Mouse (Mus musculus) stomach, embryonic 15.5 days (tissue): ENCODE results near the gene Map7. TPM values are rescaled to one million over a fixed set of nuclear protein-coding genes. Genes with fewer than 3 reads are reported as not detected.
A peak's percentile ranks its signal among the peaks of the same experiment; 100 is the strongest.

Experiments
- ATAC-seq: fragments of 200-750 bp; cut with Nextera tagmentation; 2 replicates; pipeline ENCODE4 v1.8.0; 2017; ENCODE audit warnings: low read depth, moderate number of reproducible peaks, moderate TSS enrichment; ENCODE audit not compliant: insufficient read depth, low FRiP score
- H3K27ac ChIP-seq: fragments of 300-500 bp; sonication (generic); 2 replicates; pipeline ENCODE4 v1.5.1; 2015; ENCODE audit warnings: mild to moderate bottlenecking, inconsistent platforms
- H3K27me3 ChIP-seq: fragments of 300-500 bp; sonication (generic); replicated peaks from 2 replicates; pipeline ENCODE4 v1.6.1; 2015; ENCODE audit warnings: inconsistent platforms
- H3K36me3 ChIP-seq: fragments of 300-500 bp; sonication (generic); 2 replicates; pipeline ENCODE4 v1.6.1; 2015; ENCODE audit warnings: inconsistent platforms
- H3K4me1 ChIP-seq: fragments of 300-500 bp; sonication (generic); 2 replicates; pipeline ENCODE4 v1.6.1; 2015; ENCODE audit warnings: inconsistent platforms
- H3K4me2 ChIP-seq: fragments of 300-500 bp; sonication (generic); 2 replicates; pipeline ENCODE4 v1.6.1; 2015; ENCODE audit warnings: mild to moderate bottlenecking, inconsistent platforms
- H3K4me3 ChIP-seq: fragments of 300-500 bp; sonication (generic); replicated peaks from 2 replicates; pipeline ENCODE4 v1.5.1; 2015; ENCODE audit warnings: inconsistent platforms
- H3K9ac ChIP-seq: fragments of 300-500 bp; sonication (generic); 2 replicates; pipeline ENCODE4 v1.6.1; 2015; ENCODE audit warnings: inconsistent platforms
- H3K9me3 ChIP-seq: fragments of 300-500 bp; sonication (generic); 2 replicates; pipeline ENCODE4 v1.6.1; 2016; ENCODE audit warnings: inconsistent platforms
- WGBS: fragments of 180-500 bp; shearing (Covaris S2); methylation state at CpG from one replicate; pipeline ENCODE4 v1.1.7; 2015; 5-methylcytosine and 5-hydroxymethylcytosine counted together
- polyA plus RNA-seq: library from polyadenylated mRNA; unstranded; fragments of >200 nt; fragmentation: Nextera tagmentation; extraction: Ambion mirVana; gene quantifications from 2 replicates; pipeline ENCODE4 v1.2.1, GENCODE M21; 2015

Gene Map7
- polyA plus RNA-seq, 1 experiment from 2014 or later = 21.2 TPM

GRCm38 (mm10) chr10:20218866-20219265 is 70.6 kb downstream of the Map7 start:
- no peak overlapping the region for H3K9ac ChIP-seq
- no peak overlapping the region for H3K4me2 ChIP-seq
- H3K27me3 ChIP-seq = no peaks in the 10 kb centered on the region
- H3K27ac ChIP-seq = no peak overlapping the region
- H3K9me3 ChIP-seq = no peaks in the 10 kb centered on the region
- ATAC-seq = no peak
- 77% methylated on average over 4 of the region's 4 CpGs for WGBS
- no peaks in the 10 kb centered on the region for H3K36me3 ChIP-seq
- H3K4me1 ChIP-seq = no peaks in the 10 kb centered on the region
- no peak overlapping the region for H3K4me3 ChIP-seq

- Histone ChIP-seq H3K4me3 (no peak overlapping the region), H3K27ac (no peak overlapping the region), H3K9ac (no peak overlapping the region), H3K9me3 (no peaks in the 10 kb centered on the region), H3K4me1 (no peaks in the 10 kb centered on the region), H3K27me3 (no peaks in the 10 kb centered on the region), H3K36me3 (no peaks in the 10 kb centered on the region), H3K4me2 (no peak overlapping the region)
- ATAC-seq = no peak
- 77% methylated on average over 8 of the region's 8 CpGs for WGBS
Observed at GRCm38 (mm10) chr10:20219538-20219937, 71.3 kb downstream of the Map7 start.

GRCm38 (mm10) chr10:20220443-20221071 is 72.3 kb downstream of the Map7 start:
- Histone ChIP-seq H3K9me3 (no peaks in the 10 kb centered on the region), H3K4me1 (no peaks in the 10 kb centered on the region), H3K9ac (no peak overlapping the region), H3K4me3 (no peak overlapping the region), H3K27me3 (no peaks in the 10 kb centered on the region), H3K4me2 (no peak overlapping the region), H3K27ac (no peak overlapping the region), H3K36me3 (no peaks in the 10 kb centered on the region)
- 47% methylated on average over 10 of the region's 10 CpGs for WGBS
- peak; percentile 60 for ATAC-seq

GRCm38 (mm10) chr10:20222011-20222410 is 73.7 kb downstream of the Map7 start:
- no peak for ATAC-seq
- Histone ChIP-seq H3K4me2 (no peak overlapping the region), H3K9ac (no peak overlapping the region), H3K36me3 (no peaks in the 10 kb centered on the region), H3K4me3 (no peak overlapping the region), H3K4me1 (no peaks in the 10 kb centered on the region), H3K9me3 (no peaks in the 10 kb centered on the region), H3K27me3 (no peaks in the 10 kb centered on the region), H3K27ac (no peak overlapping the region)
- 86% methylated on average over 4 of the region's 4 CpGs for WGBS

GRCm38 (mm10) chr10:20226728-20227127 is 78.5 kb downstream of the Map7 start:
- no peaks in the 10 kb centered on the region for H3K36me3 ChIP-seq
- no peaks in the 10 kb centered on the region for H3K9me3 ChIP-seq
- no peak overlapping the region for H3K4me3 ChIP-seq
- no peak overlapping the region for H3K9ac ChIP-seq
- no peak overlapping the region for H3K27ac ChIP-seq
- no peaks in the 10 kb centered on the region for H3K4me1 ChIP-seq
- 40% methylated on average over 4 of the region's 4 CpGs for WGBS
- no peak; the same call in 1 of the 2 replicates for ATAC-seq
- H3K4me2 ChIP-seq = no peak overlapping the region
- H3K27me3 ChIP-seq = no peaks in the 10 kb centered on the region

- H3K4me1 ChIP-seq = no peaks in the 10 kb centered on the region
- H3K36me3 ChIP-seq = no peaks in the 10 kb centered on the region
- 77% methylated on average over 5 of the region's 5 CpGs for WGBS
- H3K4me3 ChIP-seq = no peak overlapping the region
- ATAC-seq = no peak
- no peak overlapping the region for H3K27ac ChIP-seq
- H3K9ac ChIP-seq = no peak overlapping the region
- no peaks in the 10 kb centered on the region for H3K27me3 ChIP-seq
- H3K4me2 ChIP-seq = no peak overlapping the region
- H3K9me3 ChIP-seq = no peaks in the 10 kb centered on the region
Observed at GRCm38 (mm10) chr10:20230026-20230425, 81.8 kb downstream of the Map7 start.

GRCm38 (mm10) chr10:20233451-20233850 is 85.2 kb downstream of the Map7 start:
- Histone ChIP-seq H3K27me3 (no peaks in the 10 kb centered on the region), H3K4me2 (no peak overlapping the region), H3K9ac (no peak overlapping the region), H3K27ac (no peak overlapping the region), H3K36me3 (no peaks in the 10 kb centered on the region), H3K9me3 (no peaks in the 10 kb centered on the region), H3K4me3 (no peak overlapping the region), H3K4me1 (no peaks in the 10 kb centered on the region)
- peak; percentile 31; the same call in 1 of the 2 replicates for ATAC-seq
- 87% methylated on average over 10 of the region's 10 CpGs for WGBS

GRCm38 (mm10) chr10:20234466-20234865 is 86.2 kb downstream of the Map7 start:
- H3K27me3 ChIP-seq = no peaks in the 10 kb centered on the region
- no peaks in the 10 kb centered on the region for H3K4me1 ChIP-seq
- no peaks in the 10 kb centered on the region for H3K9me3 ChIP-seq
- no peaks in the 10 kb centered on the region for H3K36me3 ChIP-seq
- no peak overlapping the region for H3K27ac ChIP-seq
- WGBS = 44% methylated on average over 4 of the region's 4 CpGs
- H3K4me2 ChIP-seq = no peak overlapping the region
- no peak overlapping the region for H3K4me3 ChIP-seq
- no peak for ATAC-seq
- H3K9ac ChIP-seq = no peak overlapping the region

GRCm38 (mm10) chr10:20235656-20236055 is 87.4 kb downstream of the Map7 start:
- WGBS = 94% methylated on average over 3 of the region's 3 CpGs
- no peak overlapping the region for H3K27ac ChIP-seq
- no peaks in the 10 kb centered on the region for H3K27me3 ChIP-seq
- no peaks in the 10 kb centered on the region for H3K4me1 ChIP-seq
- H3K4me2 ChIP-seq = no peak overlapping the region
- H3K36me3 ChIP-seq = no peaks in the 10 kb centered on the region
- no peak for ATAC-seq
- H3K4me3 ChIP-seq = no peak overlapping the region
- H3K9ac ChIP-seq = no peak overlapping the region
- no peaks in the 10 kb centered on the region for H3K9me3 ChIP-seq

- no peak for ATAC-seq
- Histone ChIP-seq H3K27ac (no peak overlapping the region), H3K4me2 (no peak overlapping the region), H3K4me1 (no peaks in the 10 kb centered on the region), H3K4me3 (no peak overlapping the region), H3K9ac (no peak overlapping the region), H3K36me3 (no peaks in the 10 kb centered on the region), H3K9me3 (no peaks in the 10 kb centered on the region), H3K27me3 (no peaks in the 10 kb centered on the region)
- WGBS = 88% methylated on average over 6 of the region's 6 CpGs
Observed at GRCm38 (mm10) chr10:20236241-20236640, 88.0 kb downstream of the Map7 start.

GRCm38 (mm10) chr10:20238281-20238680 is 90.0 kb downstream of the Map7 start:
- H3K36me3 ChIP-seq = no peaks in the 10 kb centered on the region
- H3K27ac ChIP-seq = no peak overlapping the region
- no peak overlapping the region for H3K4me3 ChIP-seq
- no peak overlapping the region for H3K4me2 ChIP-seq
- no peak overlapping the region for H3K9ac ChIP-seq
- no peaks in the 10 kb centered on the region for H3K4me1 ChIP-seq
- no peak for ATAC-seq
- H3K27me3 ChIP-seq = no peaks in the 10 kb centered on the region
- 61% methylated on average over 5 of the region's 5 CpGs for WGBS
- H3K9me3 ChIP-seq = no peaks in the 10 kb centered on the region

GRCm38 (mm10) chr10:20240858-20241257 is 92.6 kb downstream of the Map7 start:
- no peaks in the 10 kb centered on the region for H3K9me3 ChIP-seq
- no peaks in the 10 kb centered on the region for H3K36me3 ChIP-seq
- H3K27me3 ChIP-seq = no peaks in the 10 kb centered on the region
- H3K4me2 ChIP-seq = no peak overlapping the region
- H3K9ac ChIP-seq = no peak overlapping the region
- 82% methylated on average over 6 of the region's 6 CpGs for WGBS
- H3K4me1 ChIP-seq = no peaks in the 10 kb centered on the region
- ATAC-seq = no peak
- H3K4me3 ChIP-seq = no peak overlapping the region
- H3K27ac ChIP-seq = no peak overlapping the region

- no peaks in the 10 kb centered on the region for H3K27me3 ChIP-seq
- no peak for ATAC-seq
- H3K9me3 ChIP-seq = no peaks in the 10 kb centered on the region
- H3K4me2 ChIP-seq = no peak overlapping the region
- H3K27ac ChIP-seq = no peak overlapping the region
- 65% methylated on average over 7 of the region's 7 CpGs for WGBS
- H3K36me3 ChIP-seq = no peaks in the 10 kb centered on the region
- no peak overlapping the region for H3K9ac ChIP-seq
- no peaks in the 10 kb centered on the region for H3K4me1 ChIP-seq
- no peak overlapping the region for H3K4me3 ChIP-seq
Observed at GRCm38 (mm10) chr10:20243321-20243720, 95.0 kb downstream of the Map7 start.
